Mouse (Mus musculus) neural tube, embryonic 13.5 days (tissue): ENCODE measurements at regions not wholly inside any gene's neighbourhood (a gene's known extent, or its start where the extent isn't known, plus 50 kb on each side); places are given as distances from the start of the nearest gene placed in this dataset.

Experiments
- ATAC-seq: fragments of 200-750 bp; cut with Nextera tagmentation; 2 replicates; pipeline ENCODE4 v1.8.0; 2017; ENCODE audit warnings: low read depth, mild to moderate bottlenecking, moderate TSS enrichment, moderate library complexity
- H3K27ac ChIP-seq: fragments of 300-500 bp; sonication (generic); replicated peaks from 2 replicates; pipeline ENCODE4 v1.5.1; 2015; ENCODE audit warnings: moderate library complexity, mild to moderate bottlenecking, inconsistent platforms
- H3K27me3 ChIP-seq: fragments of 300-500 bp; sonication (generic); 2 replicates; pipeline ENCODE4 v1.6.1; 2015; ENCODE audit warnings: mild to moderate bottlenecking, inconsistent platforms
- H3K36me3 ChIP-seq: fragments of 300-500 bp; sonication (generic); 2 replicates; pipeline ENCODE4 v1.6.1; 2015; ENCODE audit warnings: mild to moderate bottlenecking, inconsistent platforms
- H3K4me1 ChIP-seq: fragments of 300-500 bp; sonication (generic); replicated peaks from 2 replicates; pipeline ENCODE4 v1.6.1; 2015; ENCODE audit warnings: inconsistent platforms
- H3K4me2 ChIP-seq: fragments of 300-500 bp; sonication (generic); 2 replicates; pipeline ENCODE4 v1.6.1; 2015; ENCODE audit warnings: inconsistent platforms, mild to moderate bottlenecking, moderate library complexity
- H3K4me3 ChIP-seq: fragments of 300-500 bp; sonication (generic); 2 replicates; pipeline ENCODE4 v1.5.1; 2015; ENCODE audit warnings: mild to moderate bottlenecking, inconsistent platforms
- H3K9ac ChIP-seq: fragments of 300-500 bp; sonication (generic); 2 replicates; pipeline ENCODE4 v1.6.1; 2015; ENCODE audit warnings: moderate library complexity, mild to moderate bottlenecking, inconsistent platforms
- H3K9me3 ChIP-seq: fragments of 300-500 bp; sonication (generic); 2 replicates; pipeline ENCODE4 v1.6.1; 2016; ENCODE audit warnings: inconsistent platforms
- WGBS: fragments of 180-500 bp; shearing (Covaris S2); methylation state at CpG from one replicate; pipeline ENCODE4 v1.1.7; 2015; 5-methylcytosine and 5-hydroxymethylcytosine counted together

GRCm38 (mm10) chr1:77930661-77931060, 266.3 kb downstream of the Pax3 start:
- Histone ChIP-seq H3K9me3 (no peaks in the 10 kb centered on the region), H3K9ac (no peak overlapping the region), H3K27me3 (no peaks in the 10 kb centered on the region), H3K4me1 (peaks cover 32% of the 10 kb centered on the region), H3K36me3 (no peaks in the 10 kb centered on the region), H3K4me3 (no peak overlapping the region), H3K4me2 (no peak overlapping the region), H3K27ac (no peak overlapping the region)
- no peak for ATAC-seq
- 87% methylated on average over 6 of the region's 6 CpGs for WGBS

- Histone ChIP-seq H3K4me3 (no peak overlapping the region), H3K36me3 (no peaks in the 10 kb centered on the region), H3K9ac (no peak overlapping the region), H3K27ac (peak overlapping the region; percentile 55; the same call in 1 of the 2 replicates), H3K4me1 (peaks cover 32% of the 10 kb centered on the region), H3K27me3 (no peaks in the 10 kb centered on the region), H3K9me3 (peaks cover 5% of the 10 kb centered on the region; the same call in 1 of the 2 replicates), H3K4me2 (peak overlapping the region; percentile 18; the same call in 1 of the 2 replicates)
- 13% methylated on average over 8 of the region's 8 CpGs for WGBS
- peak; percentile 67 for ATAC-seq
These were observed 267.4 kb downstream of the Pax3 start for GRCm38 (mm10) chr1:77929552-77929951.

GRCm38 (mm10) chr1:77926146-77926545, 270.8 kb downstream of the Pax3 start:
- H3K27me3 ChIP-seq = no peaks in the 10 kb centered on the region
- H3K36me3 ChIP-seq = no peaks in the 10 kb centered on the region
- no peak overlapping the region for H3K4me2 ChIP-seq
- H3K9ac ChIP-seq = no peak overlapping the region
- H3K27ac ChIP-seq = no peak overlapping the region
- H3K9me3 ChIP-seq = peaks cover 5% of the 10 kb centered on the region; the same call in 1 of the 2 replicates
- 86% methylated on average over 3 of the region's 3 CpGs for WGBS
- H3K4me1 ChIP-seq = peaks cover 19% of the 10 kb centered on the region
- no peak overlapping the region for H3K4me3 ChIP-seq
- ATAC-seq = no peak

- Histone ChIP-seq H3K27ac (no peak overlapping the region), H3K4me3 (no peak overlapping the region), H3K27me3 (peaks cover 5% of the 10 kb centered on the region; the same call in 1 of the 2 replicates), H3K9ac (no peak overlapping the region), H3K4me1 (no peaks in the 10 kb centered on the region), H3K4me2 (no peak overlapping the region), H3K36me3 (no peaks in the 10 kb centered on the region), H3K9me3 (no peaks in the 10 kb centered on the region)
- 61% methylated on average over 5 of the region's 5 CpGs for WGBS
- no peak for ATAC-seq
These were observed 300.7 kb downstream of the Pax3 start for GRCm38 (mm10) chr1:77896226-77896625.

- Histone ChIP-seq H3K27ac (no peak overlapping the region), H3K4me2 (no peak overlapping the region), H3K36me3 (no peaks in the 10 kb centered on the region), H3K27me3 (no peaks in the 10 kb centered on the region), H3K9ac (no peak overlapping the region), H3K4me3 (no peak overlapping the region), H3K4me1 (no peaks in the 10 kb centered on the region), H3K9me3 (no peaks in the 10 kb centered on the region)
- no peak for ATAC-seq
These were observed 317.9 kb downstream of the Pax3 start for GRCm38 (mm10) chr1:77879026-77879425.

- Histone ChIP-seq H3K4me1 (no peaks in the 10 kb centered on the region), H3K36me3 (no peaks in the 10 kb centered on the region)
These were observed 326.8 kb downstream of the Pax3 start for GRCm38 (mm10) chr1:77870125-77870524.

GRCm38 (mm10) chr1:77869174-77869573, 327.8 kb downstream of the Pax3 start:
- no peak overlapping the region for H3K27ac ChIP-seq
- ATAC-seq = no peak
- no peaks in the 10 kb centered on the region for H3K27me3 ChIP-seq
- no peak overlapping the region for H3K4me3 ChIP-seq
- no peaks in the 10 kb centered on the region for H3K36me3 ChIP-seq
- no peaks in the 10 kb centered on the region for H3K9me3 ChIP-seq
- no peaks in the 10 kb centered on the region for H3K4me1 ChIP-seq
- no peak overlapping the region for H3K4me2 ChIP-seq
- 48% methylated on average over 1 of the region's 1 CpGs for WGBS
- no peak overlapping the region for H3K9ac ChIP-seq

More at GRCm38 (mm10) chr1:77870125-77870524, 326.8 kb downstream of the Pax3 start:
- no peaks in the 10 kb centered on the region for H3K27me3 ChIP-seq
- no peak overlapping the region for H3K27ac ChIP-seq
- 67% methylated on average over 2 of the region's 2 CpGs for whole genome bisulfite sequencing
- no peaks in the 10 kb centered on the region for H3K9me3 ChIP-seq
- no peak for ATAC-seq
- no peak overlapping the region for H3K4me3 ChIP-seq
- no peak overlapping the region for H3K9ac ChIP-seq
- no peak overlapping the region for H3K4me2 ChIP-seq

- Histone ChIP-seq H3K4me1 (no peaks in the 10 kb centered on the region), H3K27me3 (no peaks in the 10 kb centered on the region), H3K36me3 (no peaks in the 10 kb centered on the region), H3K4me3 (no peak overlapping the region), H3K27ac (no peak overlapping the region), H3K4me2 (no peak overlapping the region), H3K9me3 (no peaks in the 10 kb centered on the region), H3K9ac (no peak overlapping the region)
- ATAC-seq = no peak
- 90% methylated on average over 9 of the region's 9 CpGs for WGBS
These were observed 337.0 kb downstream of the Pax3 start for GRCm38 (mm10) chr1:77859931-77860330.

- Histone ChIP-seq H3K9ac (no peak overlapping the region), H3K27ac (no peak overlapping the region), H3K4me3 (no peak overlapping the region), H3K27me3 (no peaks in the 10 kb centered on the region), H3K36me3 (no peaks in the 10 kb centered on the region), H3K4me1 (no peaks in the 10 kb centered on the region), H3K9me3 (no peaks in the 10 kb centered on the region), H3K4me2 (no peak overlapping the region)
- ATAC-seq = no peak
- WGBS = 90% methylated on average over 1 of the region's 1 CpGs
These were observed 339.5 kb upstream of the Epha4 start for GRCm38 (mm10) chr1:77854366-77854765.

GRCm38 (mm10) chr1:77847766-77848615, 333.1 kb upstream of the Epha4 start:
- no peak overlapping the region for H3K4me3 ChIP-seq
- H3K4me2 ChIP-seq = no peak overlapping the region
- no peak overlapping the region for H3K9ac ChIP-seq
- 0 out of 2 replicates have a peak, but pooled peaks have one; percentile 15 for ATAC-seq
- no peaks in the 10 kb centered on the region for H3K9me3 ChIP-seq
- 61% methylated on average over 9 of the region's 9 CpGs for WGBS
- H3K36me3 ChIP-seq = no peaks in the 10 kb centered on the region
- H3K4me1 ChIP-seq = peaks cover 25% of the 10 kb centered on the region
- peak overlapping the region; percentile 33; the same call in 1 of the 2 replicates for H3K27ac ChIP-seq
- no peaks in the 10 kb centered on the region for H3K27me3 ChIP-seq

GRCm38 (mm10) chr1:77846039-77846727, 331.3 kb upstream of the Epha4 start:
- H3K9ac ChIP-seq = no peak overlapping the region
- ATAC-seq = no peak
- H3K4me3 ChIP-seq = no peak overlapping the region
- no peak overlapping the region for H3K27ac ChIP-seq
- no peaks in the 10 kb centered on the region for H3K36me3 ChIP-seq
- no peak overlapping the region for H3K4me2 ChIP-seq
- H3K9me3 ChIP-seq = no peaks in the 10 kb centered on the region
- no peaks in the 10 kb centered on the region for H3K27me3 ChIP-seq
- WGBS = 76% methylated on average over 12 of the region's 12 CpGs
- peaks cover 25% of the 10 kb centered on the region for H3K4me1 ChIP-seq

- ATAC-seq = no peak
- Histone ChIP-seq H3K4me3 (no peak overlapping the region), H3K27ac (0 out of 2 replicates have a peak overlapping the region, but pooled peaks have one; percentile 13), H3K27me3 (no peaks in the 10 kb centered on the region), H3K9me3 (no peaks in the 10 kb centered on the region), H3K4me1 (0 out of 2 replicates have a peak, but pooled peaks cover 7% of the 10 kb centered on the region), H3K36me3 (no peaks in the 10 kb centered on the region), H3K9ac (no peak overlapping the region), H3K4me2 (no peak overlapping the region)
- WGBS = 75% methylated on average over 9 of the region's 9 CpGs
These were observed 325.8 kb upstream of the Epha4 start for GRCm38 (mm10) chr1:77840672-77841071.
